12 mouse cellular contexts compared by ENCODE assay signal in genomic region chr12:27657536-27657935, GRCm38 (mm10).
DNase-seq lines count a peak whose midpoint lies in the region; ATAC-seq and TF ChIP-seq lines count a peak whose summit lies in the region.
"Had no signal": no experiment of that assay in that cellular context is flagged by ENCODE, and none has a peak within 500 bp of the region (broad histone marks: within the 10 kb centered on the region; RNA-seq: fewer than 3 reads in every experiment).

No protein-coding gene starts in this region.

- H3K4me3 ChIP-seq in cerebellum, adult 2 months (replicated peaks; ENCODE audit: insufficient read depth, low read depth, low read length) = no peak overlapping the region
- H3K4me3 ChIP-seq in kidney, embryonic 16.5 days (ENCODE audit: low read length) = no peak overlapping the region
- no peak overlapping the region for H3K4me3 ChIP-seq in stomach, postnatal 0 days (ENCODE audit: low read depth, low read length)
- H3K4me3 ChIP-seq: erythroblast, embryonic 14.5 days; heart, embryonic 15.5 days; liver, embryonic 12.5 days had no signal

- no peak for TF ChIP-seq EP300 in stomach, postnatal 0 days (optimal IDR thresholded peaks at IDR 0.05)

- no peaks in the 10 kb centered on the region; the same call in 1 of the 2 replicates for H3K4me1 ChIP-seq in cerebellum, adult 2 months (ENCODE audit: control insufficient read depth, insufficient read depth, low read length)
- H3K4me1 ChIP-seq in kidney, embryonic 16.5 days (ENCODE audit: insufficient read depth, low read length) = no peaks in the 10 kb centered on the region
- no peaks in the 10 kb centered on the region for H3K4me1 ChIP-seq in stomach, postnatal 0 days (replicated peaks; ENCODE audit: control insufficient read depth, insufficient read depth)
- H3K4me1 ChIP-seq: heart, embryonic 15.5 days had no signal

- no peak overlapping the region for H3K27ac ChIP-seq in cerebellum, adult 2 months (ENCODE audit: insufficient read depth, low read length)
- no peak overlapping the region for H3K27ac ChIP-seq in kidney, embryonic 16.5 days (ENCODE audit: low read length)
- H3K27ac ChIP-seq in stomach, postnatal 0 days (replicated peaks) = no peak overlapping the region
- H3K27ac ChIP-seq: heart, embryonic 15.5 days; liver, embryonic 12.5 days had no signal

- H3K4me2 ChIP-seq in kidney, embryonic 16.5 days (replicated peaks; ENCODE audit: low read depth, low read length) = no peak overlapping the region
- no peak overlapping the region for H3K4me2 ChIP-seq in stomach, postnatal 0 days (replicated peaks; ENCODE audit: low read depth)
- H3K4me2 ChIP-seq: heart, embryonic 15.5 days; liver, embryonic 12.5 days had no signal

- intact Hi-C loops in left cerebral cortex, postnatal 14 days (cut with DNase I) = no loop called here

- TF ChIP-seq POLR2A in cerebellum, adult 2 months (IDR thresholded peaks at IDR 0.05; ENCODE audit: borderline replicate concordance, insufficient read depth, low read length) = no peak

- no peak for ATAC-seq in kidney, embryonic 16.5 days (ENCODE audit: low FRiP score, low TSS enrichment)
- no peak for ATAC-seq in stomach, postnatal 0 days (ENCODE audit: low FRiP score, low TSS enrichment)
- ATAC-seq: liver, embryonic 12.5 days had no signal

- H3K9me3 ChIP-seq in kidney, embryonic 16.5 days (ENCODE audit: low read length) = no peaks in the 10 kb centered on the region
- H3K9me3 ChIP-seq in stomach, postnatal 0 days (ENCODE audit: control insufficient read depth, low read length) = no peaks in the 10 kb centered on the region
- H3K9me3 ChIP-seq: heart, embryonic 15.5 days; liver, embryonic 12.5 days had no signal

- WGBS in cerebellum, adult 2 months = 42% methylated on average over 4 of the region's 4 CpGs
- WGBS in kidney, embryonic 16.5 days = 88% methylated on average over 4 of the region's 4 CpGs
- 81% methylated on average over 4 of the region's 4 CpGs for WGBS in stomach, postnatal 0 days

- no peak overlapping the region for H3K9ac ChIP-seq in kidney, embryonic 16.5 days (replicated peaks; ENCODE audit: low read length)
- no peak overlapping the region for H3K9ac ChIP-seq in stomach, postnatal 0 days (ENCODE audit: low read length)
- H3K9ac ChIP-seq: heart, embryonic 15.5 days; liver, embryonic 12.5 days had no signal

- peak; percentile 87 to 89 for DNase-seq in cerebellum, postnatal 10 days
- no peak for DNase-seq in cerebellum, adult 2 months
- peak; percentile 2 for DNase-seq in kidney, adult 11 months
- peak; percentile 5 for DNase-seq in right cerebral cortex, postnatal 14 days
- DNase-seq in right cerebral cortex, postnatal 25 days = no peak
- DNase-seq in stomach, postnatal 0 days (ENCODE audit: low spot score) = peak; percentile 24
- DNase-seq in left cerebral cortex, postnatal 14 days (ENCODE audit: low spot score in 2 of 2) = no peak
- DNase-seq: thymus, adult 2 months had no signal

- H3K27me3 ChIP-seq in cerebellum, adult 2 months (ENCODE audit: control insufficient read depth, insufficient read depth, low read length) = no peaks in the 10 kb centered on the region
- no peaks in the 10 kb centered on the region for H3K27me3 ChIP-seq in kidney, embryonic 16.5 days (ENCODE audit: insufficient read depth, low read length)
- no peaks in the 10 kb centered on the region for H3K27me3 ChIP-seq in stomach, postnatal 0 days (ENCODE audit: control insufficient read depth, insufficient read depth, low read length)
- H3K27me3 ChIP-seq: heart, embryonic 15.5 days; liver, embryonic 12.5 days had no signal

- no peak for TF ChIP-seq CTCF in cerebellum, adult 2 months (IDR thresholded peaks at IDR 0.05; ENCODE audit: borderline replicate concordance, insufficient read depth, low read depth, low read length)
- TF ChIP-seq CTCF in stomach, postnatal 0 days (IDR thresholded peaks at IDR 0.05; ENCODE audit: low read depth) = no peak

- H3K36me3 ChIP-seq in kidney, embryonic 16.5 days (ENCODE audit: insufficient read depth, low read length) = no peaks in the 10 kb centered on the region
- H3K36me3 ChIP-seq in stomach, postnatal 0 days (ENCODE audit: control insufficient read depth, insufficient read depth, low read length) = no peaks in the 10 kb centered on the region
- H3K36me3 ChIP-seq: heart, embryonic 15.5 days; liver, embryonic 12.5 days had no signal

Comparison
In these comparisons a context has a peak if more than half of its experiments do, and no peak if none do; other contexts are left out.
1. DNase-seq: peak in cerebellum, postnatal 10 days (2 of 2), kidney, adult 11 months (single experiment), right cerebral cortex, postnatal 14 days (single experiment) and stomach, postnatal 0 days (single experiment); none in cerebellum, adult 2 months (0 of 2), right cerebral cortex, postnatal 25 days (single experiment) and left cerebral cortex, postnatal 14 days (0 of 2).